Mouse (Mus musculus) layer of hippocampus, postnatal 10 days (tissue): ENCODE results near the gene Armc2. TPM values are rescaled to one million over a fixed set of nuclear protein-coding genes. Genes with fewer than 3 reads are reported as not detected.
"Not testable (repeated sequence)": the region's sequence is repeated elsewhere in the genome, so short reads cannot be mapped to it uniquely, and the experiment has no call there.

Experiments used
- DNase-seq, 2 experiments: peaks; one replicate each; pipeline ENCODE4 v3.0.0; 2021; ENCODE audit warnings: low spot score in 2 of 2
- total RNA-seq, 2 experiments: library from RNA; stranded (reverse); gene quantifications; 2 replicates each; pipeline ENCODE4 v1.2.3; 2021

Gene Armc2
- total RNA-seq, 2 experiments from 2014 or later: 10.2 to 11.0 TPM

GRCm38 (mm10) chr10:41978403-41979234 is 39.6 kb downstream of the Armc2 start:
- no peak for DNase-seq

GRCm38 (mm10) chr10:41972676-41973075 is 45.6 kb downstream of the Armc2 start:
- DNase-seq: no peak

DNA sequence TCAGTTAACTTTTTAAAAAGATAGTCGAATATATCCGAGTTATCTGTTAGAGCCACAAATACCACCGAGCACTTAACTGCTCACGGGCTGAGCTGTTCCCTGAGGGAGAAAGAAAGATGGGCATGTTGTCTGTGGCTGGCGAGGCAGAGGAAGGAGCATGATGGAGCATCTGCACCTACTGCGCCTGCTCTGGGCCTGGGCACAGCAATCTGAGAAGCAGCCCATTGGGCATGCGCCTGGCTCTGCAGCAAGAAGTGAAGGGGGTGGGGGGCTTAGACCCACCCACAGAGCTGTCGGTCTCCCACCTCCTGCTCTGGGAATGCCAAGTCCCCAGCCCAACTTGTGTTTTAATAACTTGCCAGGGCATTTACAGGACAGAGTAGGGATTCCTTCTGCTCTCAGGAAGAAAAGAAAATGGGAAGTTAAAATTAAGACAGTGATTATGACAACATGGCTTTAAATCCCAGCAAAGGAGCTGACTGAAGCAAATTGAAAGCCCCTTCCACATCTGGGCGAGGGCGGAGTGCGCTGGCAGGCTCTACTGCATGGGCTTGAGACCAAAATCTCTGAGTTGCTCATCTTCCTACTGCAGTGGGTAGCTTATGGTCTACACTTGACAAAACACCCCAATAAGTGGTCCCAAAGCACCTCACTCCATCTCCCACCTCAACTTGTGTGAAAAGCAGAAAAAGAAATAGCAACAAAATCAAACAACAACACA is 50.2 kb downstream of the Armc2 start:
- DNase-seq: peak; percentile 12 to 24

- DNase-seq: no peak
Observed at GRCm38 (mm10) chr10:41962725-41963124, 55.5 kb downstream of the Armc2 start.

DNA sequence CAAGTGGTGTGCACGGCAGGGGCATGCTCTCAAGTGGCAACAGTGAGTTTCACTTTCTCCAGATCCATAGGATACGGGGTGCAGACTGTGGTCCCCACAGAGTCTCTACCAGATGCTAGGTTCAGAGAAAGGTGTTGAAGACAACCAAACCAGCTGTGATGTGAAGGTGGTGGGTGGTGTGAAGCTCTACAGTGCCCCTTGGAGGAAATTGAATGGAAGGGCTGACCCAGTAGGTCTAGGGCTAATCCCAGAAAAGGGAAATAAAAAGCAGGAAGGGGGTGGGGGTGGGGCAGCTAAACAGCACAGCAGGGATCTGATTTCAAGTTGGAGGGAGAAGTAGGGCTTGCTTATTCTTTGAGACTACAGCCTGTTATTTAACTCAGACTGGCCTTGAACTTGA is 58.4 kb downstream of the Armc2 start:
- no peak for DNase-seq

DNA sequence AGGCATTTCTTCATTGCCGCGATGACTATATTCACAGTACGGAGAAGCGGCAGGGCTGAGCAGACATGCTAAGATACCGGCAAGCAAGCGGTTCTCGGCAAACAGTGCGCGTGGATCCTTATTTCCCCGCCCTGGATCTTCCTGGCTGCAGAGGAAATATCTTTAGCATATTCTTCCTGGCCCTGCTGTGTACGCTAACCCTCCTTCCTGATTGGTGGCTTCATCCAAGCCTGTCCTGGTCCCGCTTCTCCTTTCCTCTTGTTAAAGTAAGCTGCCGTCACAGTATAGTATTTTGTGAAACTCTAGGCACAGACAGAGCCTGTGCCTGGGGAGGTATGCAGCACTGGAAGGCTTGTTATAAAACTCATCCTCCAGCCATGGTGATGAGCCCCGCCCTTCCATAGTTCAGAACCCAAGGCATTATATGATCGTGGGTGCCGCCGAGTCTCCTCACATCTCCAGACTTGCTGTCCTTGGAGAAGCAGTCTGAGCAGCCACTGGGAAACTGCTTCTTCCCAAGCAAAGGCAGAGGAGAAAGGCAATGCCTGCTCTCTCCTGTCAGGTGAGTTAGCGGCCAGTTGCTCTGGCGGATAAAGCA is 59.5 kb downstream of the Armc2 start:
- no peak for DNase-seq

GRCm38 (mm10) chr10:41957421-41958225 is 60.6 kb downstream of the Armc2 start:
- no peak for DNase-seq

DNA sequence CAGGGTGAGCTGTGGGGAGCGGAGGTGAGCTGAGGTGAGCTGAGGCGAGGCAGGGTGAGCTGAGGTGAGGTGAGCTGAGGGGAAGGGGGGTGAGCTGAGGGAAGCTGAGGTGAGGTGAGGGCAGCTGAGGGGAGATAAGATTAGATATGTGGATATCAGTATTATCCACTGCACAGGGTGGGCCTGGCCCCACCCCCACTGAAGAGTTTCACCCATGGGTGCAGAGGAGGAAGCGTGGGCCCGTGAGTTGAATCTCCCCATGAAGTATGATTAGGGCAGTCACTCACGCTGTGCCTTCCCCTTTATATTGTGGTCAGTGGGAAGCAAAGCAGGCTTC is 64.7 kb downstream of the Armc2 start:
- DNase-seq: no peak

- DNase-seq: no peak
Observed at GRCm38 (mm10) chr10:41952850-41953527, 65.3 kb downstream of the Armc2 start.

GRCm38 (mm10) chr10:41952354-41952753 is 65.9 kb downstream of the Armc2 start:
- not testable (repeated sequence) for DNase-seq

DNA sequence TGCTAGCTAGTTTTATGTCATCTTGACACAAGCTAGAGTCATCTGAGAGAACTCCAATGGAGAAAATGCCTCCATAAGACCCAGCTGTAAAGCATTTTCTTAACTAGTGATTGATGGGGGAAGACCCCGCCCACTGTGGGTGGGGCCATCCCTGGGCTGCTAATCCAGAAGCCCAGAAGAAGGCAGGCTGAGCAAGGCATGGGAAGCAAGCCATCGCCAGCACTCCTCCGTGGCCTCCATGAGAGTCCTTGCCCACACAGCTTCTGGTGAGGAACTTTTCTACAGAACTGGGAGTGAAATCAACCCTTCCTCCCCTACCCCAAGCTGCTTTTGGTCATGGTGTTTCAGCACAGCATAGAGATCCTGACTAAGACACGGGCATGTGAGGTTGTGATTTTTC is 79.2 kb downstream of the Armc2 start:
- DNase-seq: no peak

- DNase-seq: no peak
Observed at GRCm38 (mm10) chr10:41937176-41937575, 81.1 kb downstream of the Armc2 start.

GRCm38 (mm10) chr10:41936100-41936499 is 82.1 kb downstream of the Armc2 start:
- DNase-seq: peak; percentile 20 to 27

DNA sequence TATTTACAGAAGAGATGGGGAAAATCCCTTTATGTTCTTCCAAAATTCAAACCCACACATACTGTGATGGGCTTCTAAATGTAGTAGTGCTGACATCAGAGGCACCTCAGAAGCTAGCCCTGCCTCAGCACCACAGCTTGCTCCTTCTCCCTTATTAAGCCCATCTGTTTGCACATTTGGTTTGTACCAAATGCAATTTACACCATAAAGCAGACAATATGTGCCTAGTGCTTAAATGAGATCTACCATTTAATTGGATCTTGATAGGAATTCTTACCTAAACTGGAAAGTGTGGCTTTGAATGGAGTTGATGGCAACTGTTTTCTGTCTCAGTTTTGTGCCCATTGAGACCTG is 82.8 kb downstream of the Armc2 start:
- peak in 1 of 2 experiments; percentile 15 for DNase-seq

DNA sequence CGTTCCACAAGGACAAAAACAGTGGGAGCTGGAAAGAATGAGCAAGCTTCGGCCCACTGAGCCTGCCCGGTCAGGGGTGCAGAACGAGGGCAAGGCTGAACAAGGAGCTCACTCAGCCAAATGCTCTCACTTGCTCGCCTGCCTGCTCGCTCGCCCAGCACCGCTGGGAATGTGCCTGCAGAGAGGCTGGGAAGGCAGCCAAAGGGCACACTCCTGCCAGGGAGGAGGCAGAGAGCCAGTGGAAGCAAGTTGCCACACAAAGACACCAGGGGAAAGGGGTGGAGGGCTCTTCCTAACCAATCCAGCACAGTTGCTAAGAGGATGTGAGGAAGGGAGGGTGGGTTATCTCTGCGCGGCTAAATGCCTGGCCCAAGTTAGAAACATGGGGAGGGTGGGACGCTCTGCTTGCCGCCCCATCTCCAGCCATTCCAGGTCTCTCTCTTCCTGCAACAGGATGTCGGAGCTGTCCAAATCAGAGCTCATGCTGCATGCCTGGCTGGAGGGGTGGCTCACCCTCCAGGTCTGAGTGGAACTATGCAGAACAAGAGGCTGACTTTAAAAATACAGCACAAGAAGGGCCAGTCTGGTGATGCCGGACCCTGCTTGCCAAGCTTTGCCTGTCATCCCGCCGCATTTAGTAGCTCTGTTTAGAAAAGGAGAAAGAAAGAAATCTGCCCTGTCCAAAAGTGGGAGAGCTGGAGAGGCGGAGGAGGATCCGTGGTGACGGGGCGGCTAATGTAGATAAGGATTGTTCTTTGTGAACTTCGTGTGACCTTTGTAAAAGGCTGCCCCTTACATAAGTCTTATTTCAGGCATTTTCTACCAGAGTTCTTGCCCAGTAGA is 83.4 kb downstream of the Armc2 start:
- DNase-seq: peak; percentile 88 to 90

DNA sequence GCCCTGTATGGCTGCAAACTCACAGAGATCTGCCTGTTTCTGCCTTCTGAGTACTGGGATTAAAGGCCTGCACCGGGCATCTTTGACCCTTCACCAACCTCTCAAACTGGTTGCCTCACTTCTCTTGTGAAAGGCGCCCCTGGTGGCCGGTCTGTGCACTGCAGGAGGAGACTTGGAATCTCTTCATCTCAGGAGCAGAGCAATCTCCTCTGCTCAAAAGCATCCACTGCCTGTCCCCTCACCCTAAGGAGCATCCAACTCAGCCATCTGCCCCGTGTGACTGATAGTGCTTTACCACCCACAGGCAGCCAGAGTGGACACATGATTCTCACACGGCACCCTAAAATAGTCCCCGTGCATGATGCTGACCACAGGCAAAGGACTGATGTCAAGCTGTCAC is 84.7 kb downstream of the Armc2 start:
- DNase-seq: peak; percentile 66 to 68

DNA sequence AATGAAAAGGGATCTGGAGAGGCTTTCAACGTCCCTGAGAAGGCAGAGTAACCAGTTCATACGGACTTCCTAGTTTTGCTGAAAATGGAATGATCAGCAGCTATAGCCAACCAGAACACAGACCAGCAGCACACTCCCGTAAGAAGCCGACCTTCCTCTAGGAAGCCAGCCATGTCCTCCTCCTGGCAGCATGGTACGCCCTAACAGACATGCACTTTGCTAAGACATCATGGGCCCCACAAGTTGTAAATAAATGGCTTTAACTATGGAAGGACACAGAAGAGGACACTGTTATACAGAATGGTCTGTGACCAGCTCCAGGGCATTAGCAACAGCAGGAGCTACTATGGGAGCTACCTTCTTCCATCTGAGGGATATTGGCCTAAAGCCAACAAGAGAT is 85.3 kb downstream of the Armc2 start:
- DNase-seq: peak in 1 of 2 experiments; percentile 17

GRCm38 (mm10) chr10:41931962-41932361 is 86.3 kb downstream of the Armc2 start:
- DNase-seq: peak; percentile 65 to 74

DNA sequence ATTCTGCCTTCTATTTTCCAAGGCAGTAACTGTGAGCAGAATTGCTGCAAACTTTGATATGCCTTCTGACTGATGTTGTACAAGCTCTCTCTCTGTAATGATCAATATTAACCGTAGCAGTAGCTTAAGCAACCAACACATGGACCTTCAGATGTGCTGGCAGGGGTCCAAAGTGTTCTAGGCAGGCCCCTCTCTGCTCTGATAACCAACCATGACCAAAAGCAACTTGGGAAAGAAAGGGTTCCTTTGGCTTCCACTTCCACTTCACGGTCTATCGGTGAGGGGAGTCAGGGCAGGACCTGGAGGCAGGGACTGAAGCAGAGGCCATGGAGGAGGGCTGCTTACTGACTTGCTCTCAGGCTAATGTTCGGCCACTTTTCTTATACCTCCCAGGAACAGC is 87.3 kb downstream of the Armc2 start:
- DNase-seq: peak in 1 of 2 experiments; percentile 21

DNA sequence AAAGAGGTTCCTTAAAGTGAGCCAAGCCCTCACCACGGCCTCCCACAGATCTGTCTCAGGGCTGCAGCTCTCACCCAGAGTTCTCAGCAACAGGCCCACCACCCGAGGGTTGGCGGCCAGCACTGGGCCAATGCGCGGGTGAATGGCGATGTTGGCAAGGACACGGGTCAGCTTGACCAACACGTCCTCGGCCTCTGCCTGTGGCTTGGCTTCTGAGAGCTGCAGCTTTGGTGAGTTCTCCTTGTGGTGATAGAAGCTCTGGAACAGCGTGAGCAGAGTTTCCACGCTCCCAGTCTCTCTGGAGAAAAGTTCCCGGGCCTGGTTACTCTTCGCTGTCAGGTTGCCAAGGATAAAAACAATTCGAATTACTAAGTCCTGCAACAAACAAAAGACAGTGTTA is 91.5 kb downstream of the Armc2 start:
- DNase-seq: peak in 1 of 2 experiments; percentile 25
